In the genomic region with DNA sequence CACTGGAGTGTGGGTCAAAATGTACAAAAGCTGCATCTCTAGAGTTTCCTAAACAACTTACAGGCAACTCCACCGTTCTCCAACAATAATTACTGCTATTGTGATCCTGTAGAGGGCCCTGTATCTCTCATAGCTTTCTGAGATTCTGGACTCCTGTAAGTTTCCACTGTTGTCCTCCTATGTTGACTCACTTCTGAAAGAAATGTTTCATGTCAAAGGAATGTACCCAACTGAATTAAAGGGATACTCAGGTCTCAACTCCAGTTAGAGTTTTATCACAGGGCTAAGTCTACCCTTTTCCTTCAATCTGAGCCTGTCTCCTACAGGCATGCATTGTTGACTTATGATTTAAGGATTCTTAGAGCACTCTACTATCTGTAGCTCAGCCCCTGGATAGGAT, we compare ENCODE assay signal across 18 mouse cellular contexts.
DNase-seq lines count a peak whose midpoint lies in the region; ATAC-seq and TF ChIP-seq lines count a peak whose summit lies in the region.
"Had no signal": no experiment of that assay in that cellular context is flagged by ENCODE, and none has a peak within 500 bp of the region (broad histone marks: within the 10 kb centered on the region; RNA-seq: fewer than 3 reads in every experiment).

No protein-coding gene starts in this region.

- DNase-seq in 3134 (ENCODE audit: extremely low read depth, insufficient read length, low spot score) (peak; percentile 1), 3T3-L1 (ENCODE audit: low read depth, low spot score) (peak; percentile 83), Patski (ENCODE audit: low read depth, low spot score) (no peak), MN1 (ENCODE audit: low spot score) (no peak)
- no peak for DNase-seq in gastrocnemius, postnatal 4 days (ENCODE audit: low spot score in 2 of 2)
- DNase-seq: adrenal gland, adult 8-10 months; adrenal gland, postnatal 14 days; adrenal gland, postnatal 36 days; cerebellum, adult 11-12 months; cerebellum, adult 2 months; cerebellum, adult 9-10 months; cerebellum, postnatal 10 days; cerebellum, postnatal 25 days had no signal

- ATAC-seq in Patski: peak; percentile 57
- ATAC-seq: activated CD4-positive, CD25-positive, alpha-beta regulatory T cell, adult 4 months; forebrain, embryonic 14.5 days; forebrain, embryonic 16.5 days had no signal

- CTCF ChIA-PET in Patski (lab: Charles Lee): no interaction called here

- no peaks in the 10 kb centered on the region for H3K27me3 ChIP-seq in Patski
- H3K27me3 ChIP-seq: embryonic facial prominence, embryonic 12.5 days; forebrain, embryonic 12.5 days had no signal

- in situ Hi-C loops in Patski (cut with MboI; ENCODE audit: low pct_unique_long_range_greater_than_20kb): no loop called here

- POLR2A ChIA-PET in Patski (lab: Charles Lee): no interaction called here

- no peak for TF ChIP-seq CTCF in Patski (IDR thresholded peaks at IDR 0.05)

Comparison
In these comparisons a context has a peak if more than half of its experiments do, and no peak if none do; other contexts are left out.
1. DNase-seq: peak in 3134 (single experiment) and 3T3-L1 (single experiment); none in Patski (single experiment), gastrocnemius, postnatal 4 days (0 of 2) and MN1 (single experiment).